Mouse (Mus musculus) CH12.LX (cell line): ENCODE measurements around the gene Sertad1. TPM values are rescaled to one million over a fixed set of nuclear protein-coding genes. Genes with fewer than 3 reads are reported as not detected.

Source experiments
- DNase-seq: peaks from one replicate; pipeline ENCODE4 v3.0.0-alpha.2; 2013; ENCODE audit errors: extremely low read depth
- H3K27ac ChIP-seq: 2 replicates; pipeline ENCODE4 v1.5.1; 2012; ENCODE audit warnings: low read depth, mild to moderate bottlenecking, control low read depth, moderate library complexity; ENCODE audit not compliant: insufficient read depth
- H3K27me3 ChIP-seq: replicated peaks from 2 replicates; pipeline ENCODE3; 2012; ENCODE audit warnings: inconsistent platforms
- H3K36me3 ChIP-seq, 2 experiments: replicated peaks in 1 of 2; 2 replicates each; pipeline versions ENCODE3 to v1.6.1; 2012; ENCODE audit warnings: inconsistent platforms in 1 of 2, low read length in 1 of 2, mild to moderate bottlenecking in 1 of 2, mixed read lengths in 1 of 2, moderate library complexity in 1 of 2; ENCODE audit not compliant: control insufficient read depth in 1 of 2, insufficient read depth in 1 of 2
- H3K4me1 ChIP-seq, 2 experiments: 2 replicates each; pipeline ENCODE4 v1.6.1; 2012; ENCODE audit warnings: inconsistent platforms in 1 of 2, moderate library complexity in 1 of 2; ENCODE audit not compliant: insufficient read depth in 2 of 2, control insufficient read depth in 1 of 2
- H3K4me2 ChIP-seq: 2 replicates; pipeline ENCODE4 v1.6.1; 2012; ENCODE audit warnings: low read depth, mild to moderate bottlenecking, control low read depth; ENCODE audit not compliant: poor library complexity, insufficient read depth, severe bottlenecking
- H3K4me3 ChIP-seq, 3 experiments: fragments of 150-350 bp in 1 of 3; sonication (generic) in 1 of 3; replicated peaks in 1 of 3; 2 replicates each; pipeline versions ENCODE3 to v1.5.1; 2011 to 2012; ENCODE audit warnings: low read depth in 2 of 3, low read length in 2 of 3, mild to moderate bottlenecking in 2 of 3, moderate library complexity in 2 of 3, control low read depth in 1 of 3, improper control_type of control experiment in 1 of 3, inconsistent platforms in 1 of 3, mixed read lengths in 1 of 3; ENCODE audit not compliant: poor library complexity in 1 of 3
- H3K79me2 ChIP-seq: replicated peaks from 2 replicates; pipeline ENCODE4 v1.6.1; 2012; ENCODE audit warnings: mild to moderate bottlenecking, moderate library complexity; ENCODE audit not compliant: control insufficient read depth, poor library complexity, insufficient read depth, severe bottlenecking; ENCODE audit errors: extremely low read depth
- H3K9ac ChIP-seq: 2 replicates; pipeline ENCODE4 v1.6.1; 2012; ENCODE audit warnings: low read depth, mild to moderate bottlenecking, control low read depth, moderate library complexity; ENCODE audit not compliant: insufficient read depth
- H3K9me3 ChIP-seq: replicated peaks from 2 replicates; pipeline ENCODE3; 2012; ENCODE audit warnings: low read length, inconsistent platforms, mixed read lengths
- CHD1 ChIP-seq: IDR thresholded peaks from 2 replicates; pipeline ENCODE4 v1.6.1; 2012; ENCODE audit warnings: low read depth, low read length, improper control_type of control experiment, inconsistent platforms
- ELF1 ChIP-seq: IDR thresholded peaks from 2 replicates; pipeline ENCODE4 v1.6.1; 2014; ENCODE audit warnings: low read depth, mild to moderate bottlenecking, inconsistent platforms, low read length, improper control_type of control experiment
- GABPA ChIP-seq: IDR thresholded peaks from 2 replicates; pipeline ENCODE4 v1.6.1; 2012; ENCODE audit warnings: low read depth, low read length, improper control_type of control experiment, inconsistent platforms; ENCODE audit not compliant: insufficient replicate concordance
- HCFC1 ChIP-seq: IDR thresholded peaks from 2 replicates; pipeline ENCODE4 v1.6.1; 2012; ENCODE audit warnings: low read depth, mild to moderate bottlenecking, inconsistent platforms, low read length, improper control_type of control experiment
- JUN ChIP-seq: IDR thresholded peaks from 2 replicates; pipeline ENCODE4 v1.6.1; 2011; ENCODE audit warnings: low read depth, mild to moderate bottlenecking, low read length, improper control_type of control experiment, moderate library complexity; ENCODE audit not compliant: insufficient read depth
- JUND ChIP-seq: conservative IDR thresholded peaks from 2 replicates; pipeline ENCODE4 v1.6.1; 2011; ENCODE audit warnings: low read depth, low read length, improper control_type of control experiment
- KAT2A ChIP-seq: IDR thresholded peaks from 2 replicates; pipeline ENCODE4 v1.6.1; 2012; ENCODE audit warnings: low read length, improper control_type of control experiment, inconsistent platforms; ENCODE audit not compliant: insufficient replicate concordance
- MAFK ChIP-seq: IDR thresholded peaks from 2 replicates; pipeline ENCODE4 v1.6.1; 2011; ENCODE audit warnings: low read length, improper control_type of control experiment; ENCODE audit not compliant: insufficient replicate concordance
- MAX ChIP-seq: IDR thresholded peaks from 2 replicates; pipeline ENCODE4 v1.6.1; 2011; ENCODE audit warnings: low read length, improper control_type of control experiment
- MAZ ChIP-seq: IDR thresholded peaks from 2 replicates; pipeline ENCODE4 v1.6.1; 2012; ENCODE audit warnings: low read depth, mild to moderate bottlenecking, inconsistent platforms, low read length, improper control_type of control experiment, moderate library complexity
- MYC ChIP-seq: IDR thresholded peaks from 2 replicates; pipeline ENCODE4 v1.6.1; 2011; ENCODE audit warnings: low read depth, mild to moderate bottlenecking, improper control_type of control experiment, low read length
- NRF1 ChIP-seq: IDR thresholded peaks from 2 replicates; pipeline ENCODE4 v1.6.1; 2014; ENCODE audit warnings: low read depth, mild to moderate bottlenecking, inconsistent platforms, low read length, improper control_type of control experiment, moderate library complexity
- POLR2AphosphoS2 ChIP-seq: IDR thresholded peaks from 2 replicates; pipeline ENCODE4 v1.6.1; 2011; ENCODE audit warnings: low read depth, low read length, improper control_type of control experiment
- RAD21 ChIP-seq: IDR thresholded peaks from 2 replicates; pipeline ENCODE4 v1.6.1; 2011; ENCODE audit warnings: low read depth, mild to moderate bottlenecking, low read length, improper control_type of control experiment, moderate library complexity
- RCOR1 ChIP-seq: conservative IDR thresholded peaks from 2 replicates; pipeline ENCODE4 v1.6.1; 2012; ENCODE audit warnings: low read depth, mild to moderate bottlenecking, inconsistent platforms, low read length, improper control_type of control experiment
- SMC3 ChIP-seq: IDR thresholded peaks from 2 replicates; pipeline ENCODE4 v1.6.1; 2011; ENCODE audit warnings: low read depth, low read length, improper control_type of control experiment
- USF1 ChIP-seq: IDR thresholded peaks from 2 replicates; pipeline ENCODE4 v1.6.1; 2014; ENCODE audit warnings: low read depth, mild to moderate bottlenecking, inconsistent platforms, low read length, improper control_type of control experiment
- USF2 ChIP-seq: conservative IDR thresholded peaks from 2 replicates; pipeline ENCODE4 v1.6.1; 2011; ENCODE audit warnings: low read depth, low read length, improper control_type of control experiment
- ZC3H11A ChIP-seq: IDR thresholded peaks from 2 replicates; pipeline ENCODE4 v1.6.1; 2012; ENCODE audit warnings: low read depth, mild to moderate bottlenecking, inconsistent platforms, low read length, improper control_type of control experiment
- ZKSCAN1 ChIP-seq: IDR thresholded peaks from 2 replicates; pipeline ENCODE4 v1.6.1; 2012; ENCODE audit warnings: low read depth, inconsistent platforms, low read length, improper control_type of control experiment, borderline replicate concordance
- ZNF384 ChIP-seq: IDR thresholded peaks from 2 replicates; pipeline ENCODE4 v1.6.1; 2012; ENCODE audit warnings: low read depth, low read length, improper control_type of control experiment, inconsistent platforms
- dilution Hi-C: fragments of 300-500 bp; cut with MboI; formaldehyde crosslinking; loops from 2 replicates; pipeline ENCODE4 v1.14.3; 2020; ENCODE audit warnings: low sequenced_read_pairs; ENCODE audit not compliant: extremely low pct_unique_long_range_greater_than_20kb, extremely low pct_ligation_motif_present
- in situ Hi-C: fragments of 300-500 bp; cut with MboI; formaldehyde crosslinking; loops from 3 replicates; pipeline ENCODE4 v1.14.3; 2019; ENCODE audit warnings: low sequenced_read_pairs, low pct_ligation_motif_present, low pct_unique_long_range_greater_than_20kb, mixed read lengths
- polyA plus RNA-seq: library from polyadenylated mRNA; unstranded; fragments of >175 nt; gene quantifications from 2 replicates; pipeline ENCODE4 v1.2.1, GENCODE M21; 2012; ENCODE audit warnings: low read depth; ENCODE audit not compliant: insufficient read length
- total RNA-seq, 2 experiments: library from RNA; depleted of rRNA; stranded (reverse); fragments of 300-350 nt in 1 of 2; fragments of >200 nt in 1 of 2; gene quantifications; 2 replicates each; pipeline ENCODE4 v1.2.3; 2012 to 2014

The Sertad1 gene
- total and polyA plus RNA-seq, 3 experiments = 5.0 to 9.1 (median 8.3) TPM

- TF ChIP-seq NRF1 (peak; percentile 99), MAX (no peak; the same call in 1 of the 2 replicates), POLR2AphosphoS2 (no peak), GABPA (peak; percentile 60; the same call in 1 of the 2 replicates), JUN (no peak), RAD21 (peak; percentile 48), HCFC1 (peak; percentile 99), MAZ (peak; percentile 64; the same call in 1 of the 2 replicates)
- TF ChIP-seq, all 38 proteins: peak for 18
These were observed 12.2 kb upstream of the Sertad1 start (continued) for GRCm38 (mm10) chr7:27474490-27474954.

- peaks cover 0 to 12% of the 10 kb centered on the region in 2 experiments for H3K36me3 ChIP-seq
- DNase-seq = no peak
- no peak overlapping the region for H3K4me3 ChIP-seq
- H3K9ac ChIP-seq = no peak overlapping the region
- H3K27me3 ChIP-seq = no peaks in the 10 kb centered on the region
- H3K27ac ChIP-seq = no peak overlapping the region
- TF ChIP-seq KAT2A = no peak
- no peak for TF ChIP-seq MAFK
- TF ChIP-seq JUN = no peak
- TF ChIP-seq MAX = no peak
- TF ChIP-seq SMC3 = no peak
- TF ChIP-seq HCFC1 = no peak
- TF ChIP-seq MAZ = no peak
- TF ChIP-seq CHD1 = no peak
- TF ChIP-seq USF2 = no peak
- no peak for TF ChIP-seq USF1
- TF ChIP-seq POLR2AphosphoS2 = no peak
- no peak for TF ChIP-seq GABPA
- no peak for TF ChIP-seq MYC
- no peak for TF ChIP-seq ZNF384
- TF ChIP-seq ZC3H11A = no peak
- no peak for TF ChIP-seq ZKSCAN1
- no peak for TF ChIP-seq ELF1
- no peak for TF ChIP-seq JUND
- TF ChIP-seq RCOR1 = no peak
- in situ Hi-C loops = no loop called here
- dilution Hi-C loops = no loop called here
- peaks cover 9 to 28% of the 10 kb centered on the region in 2 experiments for H3K4me1 ChIP-seq
- no peaks in the 10 kb centered on the region for H3K79me2 ChIP-seq
- no peaks in the 10 kb centered on the region for H3K9me3 ChIP-seq
- peak overlapping the region; percentile 72; the same call in 1 of the 2 replicates for H3K4me2 ChIP-seq
These were observed 11.1 kb upstream of the Sertad1 start for GRCm38 (mm10) chr7:27475596-27475995.
